Mouse (Mus musculus) CH12.LX (cell line): ENCODE data around the gene Commd1.

ENCODE experiments used
- ETS1 ChIP-seq: conservative IDR thresholded peaks from 2 replicates; pipeline ENCODE4 v1.6.1; 2012; ENCODE audit warnings: low read depth, mild to moderate bottlenecking, inconsistent platforms, low read length, improper control_type of control experiment, moderate library complexity
- JUN ChIP-seq: IDR thresholded peaks from 2 replicates; pipeline ENCODE4 v1.6.1; 2011; ENCODE audit warnings: low read depth, mild to moderate bottlenecking, low read length, improper control_type of control experiment, moderate library complexity; ENCODE audit not compliant: insufficient read depth
- MAX ChIP-seq: IDR thresholded peaks from 2 replicates; pipeline ENCODE4 v1.6.1; 2011; ENCODE audit warnings: low read length, improper control_type of control experiment
- NELFE ChIP-seq: IDR thresholded peaks from 2 replicates; pipeline ENCODE4 v1.6.1; 2011; ENCODE audit warnings: low read depth, low read length, improper control_type of control experiment
- RCOR1 ChIP-seq: conservative IDR thresholded peaks from 2 replicates; pipeline ENCODE4 v1.6.1; 2012; ENCODE audit warnings: low read depth, mild to moderate bottlenecking, inconsistent platforms, low read length, improper control_type of control experiment

DNA sequence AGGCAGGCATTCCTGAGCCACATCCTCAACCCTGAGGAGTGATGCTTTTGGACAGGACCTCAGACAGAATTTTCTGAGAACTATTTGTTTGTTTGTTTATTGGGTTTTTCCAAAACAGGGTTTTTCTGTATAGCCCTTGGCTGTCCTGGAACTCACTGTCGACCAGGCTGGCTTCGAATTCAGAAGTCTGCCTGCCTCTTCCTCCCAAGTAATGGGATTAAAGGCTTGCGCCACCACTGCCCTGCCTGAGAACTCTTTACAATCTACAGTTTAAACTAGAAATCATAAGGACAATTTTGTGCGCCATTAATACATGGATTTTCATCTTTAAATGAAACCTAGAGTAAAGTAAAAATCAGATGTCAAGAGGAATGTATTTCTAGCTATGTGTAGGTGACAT is 13.3 kb upstream of the Commd1 start:
- TF ChIP-seq RCOR1 (no peak), NELFE (no peak), ETS1 (no peak), MAX (no peak), JUN (no peak)
